In the genomic region with DNA sequence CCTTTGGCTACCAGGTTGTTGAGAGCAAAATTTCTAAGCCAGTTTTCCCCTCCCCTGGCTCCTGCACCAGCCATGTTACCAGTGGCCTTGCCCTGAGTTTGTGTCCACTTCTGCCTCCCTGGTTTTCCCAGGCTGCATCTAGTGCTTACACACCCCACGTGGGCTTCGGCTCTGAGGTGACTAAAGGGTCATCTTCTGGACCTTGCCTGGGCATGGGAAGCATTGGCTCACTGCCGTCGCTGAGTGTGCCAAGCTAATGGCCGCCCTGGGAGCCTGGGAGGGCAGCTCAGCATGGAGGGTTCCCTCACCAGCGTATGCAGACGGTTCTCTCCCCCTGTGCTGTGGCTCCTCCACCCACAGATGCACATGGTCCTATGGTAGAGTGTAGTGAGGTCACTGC, we compare ENCODE assay signal across 17 mouse cellular contexts. TPM values are rescaled to one million over a fixed set of nuclear protein-coding genes. Genes with fewer than 3 reads are reported as not detected.
DNase-seq lines count a peak whose midpoint lies in the region; ATAC-seq lines count a peak whose summit lies in the region.
"Had no signal": no experiment of that assay in that cellular context is flagged by ENCODE, and none has a peak within 500 bp of the region (broad histone marks: within the 10 kb centered on the region; RNA-seq: fewer than 3 reads in every experiment).

No protein-coding gene starts in this region.

- DNase-seq in adrenal gland, postnatal 10 days, result peak; percentile 59
- DNase-seq in adrenal gland, adult 8-10 months, result no peak
- no peak for DNase-seq in hindbrain, embryonic 11.5 days (ENCODE audit: low spot score)
- peak; percentile 76 for DNase-seq in midbrain, embryonic 11.5 days (ENCODE audit: low spot score, missing footprints)
- DNase-seq in midbrain, embryonic 10.5 days (ENCODE audit: low spot score), result no peak
- DNase-seq in gastrocnemius, postnatal 25 days, result no peak
- DNase-seq: cerebellum, adult 11 months; cerebellum, postnatal 25 days; heart, adult 2 months; liver, postnatal 0 days had no signal

- no peak for ATAC-seq in hindbrain, embryonic 13.5 days (ENCODE audit: low FRiP score)
- no peak for ATAC-seq in hindbrain, embryonic 11.5 days (ENCODE audit: low FRiP score)
- ATAC-seq in midbrain, embryonic 11.5 days (ENCODE audit: low FRiP score), result no peak
- no peak for ATAC-seq in neural tube, embryonic 14.5 days (ENCODE audit: low read depth)
- ATAC-seq: activated CD4-positive, CD25-positive, alpha-beta regulatory T cell, adult 4 months; inflammation-experienced regulatory T-cells, adult 6 months; liver, postnatal 0 days; midbrain, embryonic 16.5 days had no signal

- WGBS in hindbrain, embryonic 13.5 days, result 71% methylated on average over 7 of the region's 7 CpGs
- 74% methylated on average over 7 of the region's 7 CpGs for WGBS in hindbrain, embryonic 11.5 days
- 82% methylated on average over 7 of the region's 7 CpGs for WGBS in midbrain, embryonic 11.5 days
- WGBS in midbrain, embryonic 10.5 days, result 83% methylated on average over 7 of the region's 7 CpGs
- 68% methylated on average over 7 of the region's 7 CpGs for WGBS in neural tube, embryonic 14.5 days

- peak overlapping the region; percentile 46; the same call in 1 of the 2 replicates for H3K9ac ChIP-seq in hindbrain, embryonic 13.5 days
- H3K9ac ChIP-seq in hindbrain, embryonic 11.5 days (ENCODE audit: low read depth, low read length), result no peak overlapping the region
- H3K9ac ChIP-seq in midbrain, embryonic 11.5 days (ENCODE audit: low read length), result no peak overlapping the region; the same call in 1 of the 2 replicates
- 0 out of 2 replicates have a peak overlapping the region, but pooled peaks have one; percentile 21 for H3K9ac ChIP-seq in neural tube, embryonic 14.5 days (replicated peaks; ENCODE audit: low read depth, low read length)
- H3K9ac ChIP-seq: limb, embryonic 13.5 days; liver, postnatal 0 days; neural tube, embryonic 12.5 days had no signal

- H3K4me3 ChIP-seq in hindbrain, embryonic 13.5 days, result no peak overlapping the region
- H3K4me3 ChIP-seq in hindbrain, embryonic 11.5 days (ENCODE audit: low read depth, low read length), result no peak overlapping the region
- H3K4me3 ChIP-seq in midbrain, embryonic 11.5 days (ENCODE audit: low read depth, low read length), result no peak overlapping the region
- no peak overlapping the region; the same call in 1 of the 2 replicates for H3K4me3 ChIP-seq in midbrain, embryonic 10.5 days
- no peak overlapping the region for H3K4me3 ChIP-seq in neural tube, embryonic 14.5 days (ENCODE audit: low read depth, low read length)
- H3K4me3 ChIP-seq: heart, adult 2 months; limb, embryonic 13.5 days; neural tube, embryonic 12.5 days had no signal

- H3K27ac ChIP-seq in hindbrain, embryonic 13.5 days, result no peak overlapping the region
- no peak overlapping the region for H3K27ac ChIP-seq in hindbrain, embryonic 11.5 days (ENCODE audit: low read depth, low read length)
- H3K27ac ChIP-seq in midbrain, embryonic 11.5 days (ENCODE audit: low read depth, low read length), result no peak overlapping the region
- no peak overlapping the region; the same call in 1 of the 2 replicates for H3K27ac ChIP-seq in midbrain, embryonic 10.5 days (replicated peaks)
- H3K27ac ChIP-seq in neural tube, embryonic 14.5 days (ENCODE audit: low read depth, low read length), result no peak overlapping the region
- H3K27ac ChIP-seq: heart, adult 2 months; limb, embryonic 13.5 days; neural tube, embryonic 12.5 days had no signal

- H3K4me2 ChIP-seq in hindbrain, embryonic 13.5 days, result peak overlapping the region; percentile 98; the same call in 1 of the 2 replicates
- no peak overlapping the region for H3K4me2 ChIP-seq in hindbrain, embryonic 11.5 days (replicated peaks; ENCODE audit: low read depth, low read length)
- no peak overlapping the region for H3K4me2 ChIP-seq in midbrain, embryonic 11.5 days
- no peak overlapping the region for H3K4me2 ChIP-seq in neural tube, embryonic 14.5 days (ENCODE audit: low read depth, low read length)
- H3K4me2 ChIP-seq: limb, embryonic 13.5 days; neural tube, embryonic 12.5 days had no signal

- H3K36me3 ChIP-seq in hindbrain, embryonic 13.5 days, result peaks cover 21% of the 10 kb centered on the region
- H3K36me3 ChIP-seq in hindbrain, embryonic 11.5 days (ENCODE audit: control insufficient read depth, insufficient read depth, low read length), result peaks cover 12% of the 10 kb centered on the region
- peaks cover 24% of the 10 kb centered on the region for H3K36me3 ChIP-seq in midbrain, embryonic 11.5 days (ENCODE audit: control insufficient read depth, insufficient read depth, low read length)
- H3K36me3 ChIP-seq in midbrain, embryonic 10.5 days, result peaks cover 100% of the 10 kb centered on the region
- H3K36me3 ChIP-seq in neural tube, embryonic 14.5 days (ENCODE audit: control insufficient read depth, insufficient read depth, low read length), result no peaks in the 10 kb centered on the region; the same call in 1 of the 2 replicates

- peaks cover 46% of the 10 kb centered on the region for H3K4me1 ChIP-seq in hindbrain, embryonic 13.5 days (replicated peaks)
- peaks cover 3% of the 10 kb centered on the region; the same call in 1 of the 2 replicates for H3K4me1 ChIP-seq in hindbrain, embryonic 11.5 days (replicated peaks; ENCODE audit: control insufficient read depth, insufficient read depth, low read length)
- H3K4me1 ChIP-seq in midbrain, embryonic 11.5 days (ENCODE audit: control insufficient read depth, insufficient read depth, low read length), result peaks cover 27% of the 10 kb centered on the region
- peaks cover 46% of the 10 kb centered on the region for H3K4me1 ChIP-seq in midbrain, embryonic 10.5 days
- 0 out of 2 replicates have a peak, but pooled peaks cover 1% of the 10 kb centered on the region for H3K4me1 ChIP-seq in neural tube, embryonic 14.5 days (ENCODE audit: control insufficient read depth, insufficient read depth, low read length)

- H3K9me3 ChIP-seq in hindbrain, embryonic 13.5 days, result no peaks in the 10 kb centered on the region
- no peaks in the 10 kb centered on the region for H3K9me3 ChIP-seq in hindbrain, embryonic 11.5 days (ENCODE audit: control insufficient read depth, low read length)
- no peaks in the 10 kb centered on the region for H3K9me3 ChIP-seq in midbrain, embryonic 11.5 days (ENCODE audit: control insufficient read depth, low read length)
- H3K9me3 ChIP-seq in midbrain, embryonic 10.5 days (replicated peaks), result no peaks in the 10 kb centered on the region
- H3K9me3 ChIP-seq in neural tube, embryonic 14.5 days (ENCODE audit: control insufficient read depth, low read length), result no peaks in the 10 kb centered on the region
- H3K9me3 ChIP-seq: limb, embryonic 13.5 days; neural tube, embryonic 12.5 days had no signal

- H3K27me3 ChIP-seq in hindbrain, embryonic 13.5 days, result peaks cover 31% of the 10 kb centered on the region; the same call in 1 of the 2 replicates
- 0 out of 2 replicates have a peak, but pooled peaks cover 2% of the 10 kb centered on the region for H3K27me3 ChIP-seq in hindbrain, embryonic 11.5 days (ENCODE audit: control insufficient read depth, insufficient read depth, low read length)
- H3K27me3 ChIP-seq in midbrain, embryonic 11.5 days (ENCODE audit: control insufficient read depth, insufficient read depth, low read length), result peaks cover 32% of the 10 kb centered on the region
- H3K27me3 ChIP-seq in midbrain, embryonic 10.5 days (ENCODE audit: low read depth, poor library complexity, severe bottlenecking), result peaks cover 89% of the 10 kb centered on the region
- no peaks in the 10 kb centered on the region for H3K27me3 ChIP-seq in neural tube, embryonic 14.5 days (ENCODE audit: control insufficient read depth, insufficient read depth, low read length)

RNA-seq across cellular contexts. Expression of a gene that starts 7.4 kb away (rescaled TPM):
- total RNA-seq in adrenal gland, postnatal 10 days (2021), result 1 to 10 TPM; 4.8 to 8.8 TPM
- 1 to 10 TPM; 2.4 to 4.1 (median 3.1) TPM for total RNA-seq in adrenal gland, adult 8-10 months (2022)
- 41.1 and 45.7 TPM in 2 replicates for polyA plus RNA-seq in hindbrain, embryonic 13.5 days (2015; fragmentation: Nextera tagmentation; extraction: Ambion mirVana)
- 50.9 and 56.4 TPM in 2 replicates for polyA plus RNA-seq in hindbrain, embryonic 11.5 days (2014; fragmentation: Nextera tagmentation; extraction: Ambion mirVana)
- 61.8 and 68.0 TPM in 2 replicates for polyA plus RNA-seq in midbrain, embryonic 11.5 days (2014; fragmentation: Nextera tagmentation; extraction: Ambion mirVana)
- polyA plus RNA-seq in midbrain, embryonic 10.5 days (2016; fragmentation: Nextera tagmentation; extraction: Ambion mirVana), result 68.3 and 72.7 TPM in 2 replicates
- polyA plus RNA-seq in neural tube, embryonic 14.5 days (2014; fragmentation: Nextera tagmentation; extraction: Ambion mirVana), result 39.5 and 42.7 TPM in 2 replicates
- total RNA-seq in gastrocnemius, postnatal 25 days (2021), result 1 to 10 TPM; 2.1 to 3.8 TPM
- polyA plus RNA-seq: inflammation-experienced regulatory T-cells, adult 6 months had no signal

RNA-seq across cellular contexts. Expression of a gene that starts 53.8 kb away (rescaled TPM):
- total RNA-seq in adrenal gland, postnatal 10 days (2021), result 100 to 1,000 TPM; 160 to 165 TPM
- total RNA-seq in adrenal gland, adult 8-10 months (2022), result 100 to 1,000 TPM in 2 of 4 experiments, 10 to 100 TPM in 2; 96.8 to 124 (median 103) TPM
- 58.0 and 58.5 TPM in 2 replicates for polyA plus RNA-seq in hindbrain, embryonic 13.5 days (2015; fragmentation: Nextera tagmentation; extraction: Ambion mirVana)
- 40.2 and 44.9 TPM in 2 replicates for polyA plus RNA-seq in hindbrain, embryonic 11.5 days (2014; fragmentation: Nextera tagmentation; extraction: Ambion mirVana)
- polyA plus RNA-seq in midbrain, embryonic 11.5 days (2014; fragmentation: Nextera tagmentation; extraction: Ambion mirVana), result 38.0 and 49.3 TPM in 2 replicates
- 47.7 and 50.6 TPM in 2 replicates for polyA plus RNA-seq in midbrain, embryonic 10.5 days (2016; fragmentation: Nextera tagmentation; extraction: Ambion mirVana)
- 67.0 and 69.5 TPM in 2 replicates for polyA plus RNA-seq in neural tube, embryonic 14.5 days (2014; fragmentation: Nextera tagmentation; extraction: Ambion mirVana)
- 10 to 100 TPM; 81.0 to 83.2 TPM for total RNA-seq in gastrocnemius, postnatal 25 days (2021)

Comparison
In these comparisons a context has a peak if more than half of its experiments do, and no peak if none do; other contexts are left out.
1. DNase-seq: peak in adrenal gland, postnatal 10 days (single experiment) and midbrain, embryonic 11.5 days (single experiment); none in adrenal gland, adult 8-10 months (single experiment), hindbrain, embryonic 11.5 days (single experiment), midbrain, embryonic 10.5 days (single experiment) and gastrocnemius, postnatal 25 days (single experiment).
2. H3K9ac ChIP-seq: peak in hindbrain, embryonic 13.5 days (single experiment) and neural tube, embryonic 14.5 days (single experiment); none in hindbrain, embryonic 11.5 days (single experiment) and midbrain, embryonic 11.5 days (single experiment).